Mouse (Mus musculus) lung, postnatal 0 days (tissue): ENCODE data around the gene Bst2.

Source experiments
- CTCF ChIP-seq: IDR thresholded peaks from 2 replicates; pipeline ENCODE4 v1.5.1; 2016; ENCODE audit warnings: antibody characterized with exemption, mild to moderate bottlenecking
- EP300 ChIP-seq: IDR thresholded peaks from 2 replicates; pipeline ENCODE4 v1.6.1; 2016; ENCODE audit warnings: antibody characterized with exemption, mild to moderate bottlenecking, control low read depth

- no peak for TF ChIP-seq CTCF
- TF ChIP-seq EP300 = no peak
These were observed 32.9 kb downstream of the Bst2 start for GRCm38 (mm10) chr8:71504349-71504748.
